Mouse (Mus musculus) liver, postnatal 0 days (tissue): Measurements from ENCODE around the gene Synj1.

Source experiments
- CTCF ChIP-seq: sonication (generic); IDR thresholded peaks from 2 replicates; pipeline ENCODE4 v1.5.1; 2016; ENCODE audit warnings: antibody characterized with exemption, low read depth
- EP300 ChIP-seq: IDR thresholded peaks from 2 replicates; pipeline ENCODE4 v1.6.1; 2016; ENCODE audit warnings: antibody characterized with exemption, low read depth, mild to moderate bottlenecking

GRCm38 (mm10) chr16:90934193-90934686, 76.9 kb downstream of the Synj1 start:
- TF ChIP-seq CTCF (peak; percentile 33; the same call in 1 of the 2 replicates), EP300 (no peak)
